Mouse (Mus musculus): ENCODE measurements at regions not wholly inside any gene's neighbourhood (a gene's known extent, or its start where the extent isn't known, plus 50 kb on each side); places are given as distances from the start of the nearest gene placed in this dataset.

- TF ChIP-seq POLR2A (IDR thresholded peaks at IDR 0.05; ENCODE audit: borderline replicate concordance, insufficient read depth, low read length) (no peak), CTCF (IDR thresholded peaks at IDR 0.05; ENCODE audit: borderline replicate concordance, insufficient read depth, low read depth, low read length) (no peak)
Observed at GRCm38 (mm10) chr5:26355156-26355555, 97.7 kb downstream of the Gm7361 start.

Data from cerebellum, adult 2 months (tissue).